Mouse (Mus musculus) CH12.LX (cell line): Measurements from ENCODE around the gene Myo18a. TPM values are rescaled to one million over a fixed set of nuclear protein-coding genes. Genes with fewer than 3 reads are reported as not detected.

Experiments used
- DNase-seq: peaks from one replicate; pipeline ENCODE4 v3.0.0-alpha.2; 2013; ENCODE audit errors: extremely low read depth
- H3K27ac ChIP-seq: 2 replicates; pipeline ENCODE4 v1.5.1; 2012; ENCODE audit warnings: low read depth, mild to moderate bottlenecking, control low read depth, moderate library complexity; ENCODE audit not compliant: insufficient read depth
- H3K27me3 ChIP-seq: replicated peaks from 2 replicates; pipeline ENCODE3; 2012; ENCODE audit warnings: inconsistent platforms
- H3K36me3 ChIP-seq, 2 experiments: replicated peaks in 1 of 2; 2 replicates each; pipeline versions ENCODE3 to v1.6.1; 2012; ENCODE audit warnings: inconsistent platforms in 1 of 2, low read length in 1 of 2, mild to moderate bottlenecking in 1 of 2, mixed read lengths in 1 of 2, moderate library complexity in 1 of 2; ENCODE audit not compliant: control insufficient read depth in 1 of 2, insufficient read depth in 1 of 2
- H3K4me1 ChIP-seq, 2 experiments: 2 replicates each; pipeline ENCODE4 v1.6.1; 2012; ENCODE audit warnings: inconsistent platforms in 1 of 2, moderate library complexity in 1 of 2; ENCODE audit not compliant: insufficient read depth in 2 of 2, control insufficient read depth in 1 of 2
- H3K4me2 ChIP-seq: 2 replicates; pipeline ENCODE4 v1.6.1; 2012; ENCODE audit warnings: low read depth, mild to moderate bottlenecking, control low read depth; ENCODE audit not compliant: poor library complexity, insufficient read depth, severe bottlenecking
- H3K4me3 ChIP-seq, 3 experiments: fragments of 150-350 bp in 1 of 3; sonication (generic) in 1 of 3; replicated peaks in 1 of 3; 2 replicates each; pipeline versions ENCODE3 to v1.5.1; 2011 to 2012; ENCODE audit warnings: low read depth in 2 of 3, low read length in 2 of 3, mild to moderate bottlenecking in 2 of 3, moderate library complexity in 2 of 3, control low read depth in 1 of 3, improper control_type of control experiment in 1 of 3, inconsistent platforms in 1 of 3, mixed read lengths in 1 of 3; ENCODE audit not compliant: poor library complexity in 1 of 3
- H3K79me2 ChIP-seq: replicated peaks from 2 replicates; pipeline ENCODE4 v1.6.1; 2012; ENCODE audit warnings: mild to moderate bottlenecking, moderate library complexity; ENCODE audit not compliant: control insufficient read depth, poor library complexity, insufficient read depth, severe bottlenecking; ENCODE audit errors: extremely low read depth
- H3K9ac ChIP-seq: 2 replicates; pipeline ENCODE4 v1.6.1; 2012; ENCODE audit warnings: low read depth, mild to moderate bottlenecking, control low read depth, moderate library complexity; ENCODE audit not compliant: insufficient read depth
- H3K9me3 ChIP-seq: replicated peaks from 2 replicates; pipeline ENCODE3; 2012; ENCODE audit warnings: low read length, inconsistent platforms, mixed read lengths
- CHD1 ChIP-seq: IDR thresholded peaks from 2 replicates; pipeline ENCODE4 v1.6.1; 2012; ENCODE audit warnings: low read depth, low read length, improper control_type of control experiment, inconsistent platforms
- CTCF ChIP-seq, 2 experiments: IDR thresholded peaks in 1 of 2; conservative IDR thresholded peaks in 1 of 2; 2 replicates each; pipeline ENCODE4 v1.5.1; 2011 to 2012; ENCODE audit warnings: low read depth in 2 of 2, low read length in 2 of 2, improper control_type of control experiment in 1 of 2, inconsistent platforms in 1 of 2, mild to moderate bottlenecking in 1 of 2, moderate library complexity in 1 of 2
- ETS1 ChIP-seq: conservative IDR thresholded peaks from 2 replicates; pipeline ENCODE4 v1.6.1; 2012; ENCODE audit warnings: low read depth, mild to moderate bottlenecking, inconsistent platforms, low read length, improper control_type of control experiment, moderate library complexity
- IRF4 ChIP-seq: IDR thresholded peaks from 2 replicates; pipeline ENCODE4 v1.6.1; 2014; ENCODE audit warnings: low read depth, mild to moderate bottlenecking, inconsistent platforms, low read length, improper control_type of control experiment
- JUN ChIP-seq: IDR thresholded peaks from 2 replicates; pipeline ENCODE4 v1.6.1; 2011; ENCODE audit warnings: low read depth, mild to moderate bottlenecking, low read length, improper control_type of control experiment, moderate library complexity; ENCODE audit not compliant: insufficient read depth
- JUND ChIP-seq: conservative IDR thresholded peaks from 2 replicates; pipeline ENCODE4 v1.6.1; 2011; ENCODE audit warnings: low read depth, low read length, improper control_type of control experiment
- KAT2A ChIP-seq: IDR thresholded peaks from 2 replicates; pipeline ENCODE4 v1.6.1; 2012; ENCODE audit warnings: low read length, improper control_type of control experiment, inconsistent platforms; ENCODE audit not compliant: insufficient replicate concordance
- MAFK ChIP-seq: IDR thresholded peaks from 2 replicates; pipeline ENCODE4 v1.6.1; 2011; ENCODE audit warnings: low read length, improper control_type of control experiment; ENCODE audit not compliant: insufficient replicate concordance
- MAX ChIP-seq: IDR thresholded peaks from 2 replicates; pipeline ENCODE4 v1.6.1; 2011; ENCODE audit warnings: low read length, improper control_type of control experiment
- MEF2A ChIP-seq: IDR thresholded peaks from 2 replicates; pipeline ENCODE4 v1.6.1; 2014; ENCODE audit warnings: low read depth, mild to moderate bottlenecking, inconsistent platforms, low read length, improper control_type of control experiment, borderline replicate concordance
- MYC ChIP-seq: IDR thresholded peaks from 2 replicates; pipeline ENCODE4 v1.6.1; 2011; ENCODE audit warnings: low read depth, mild to moderate bottlenecking, improper control_type of control experiment, low read length
- PAX5 ChIP-seq: IDR thresholded peaks from 2 replicates; pipeline ENCODE4 v1.6.1; 2012; ENCODE audit warnings: low read length, inconsistent platforms, mixed read lengths
- POLR2A ChIP-seq: IDR thresholded peaks from 2 replicates; pipeline ENCODE4 v1.6.1; 2011; ENCODE audit warnings: low read depth, mild to moderate bottlenecking, improper control_type of control experiment, low read length
- POLR2AphosphoS2 ChIP-seq: IDR thresholded peaks from 2 replicates; pipeline ENCODE4 v1.6.1; 2011; ENCODE audit warnings: low read depth, low read length, improper control_type of control experiment
- SIN3A ChIP-seq: IDR thresholded peaks from 2 replicates; pipeline ENCODE4 v1.6.1; 2012; ENCODE audit warnings: low read length, improper control_type of control experiment, inconsistent platforms
- SMC3 ChIP-seq: IDR thresholded peaks from 2 replicates; pipeline ENCODE4 v1.6.1; 2011; ENCODE audit warnings: low read depth, low read length, improper control_type of control experiment
- TBP ChIP-seq: conservative IDR thresholded peaks from 2 replicates; pipeline ENCODE4 v1.6.1; 2011; ENCODE audit warnings: low read depth, low read length, improper control_type of control experiment
- UBTF ChIP-seq: IDR thresholded peaks from 2 replicates; pipeline ENCODE4 v1.6.1; 2012; ENCODE audit warnings: low read depth, mild to moderate bottlenecking, inconsistent platforms, low read length, improper control_type of control experiment, moderate library complexity
- ZC3H11A ChIP-seq: IDR thresholded peaks from 2 replicates; pipeline ENCODE4 v1.6.1; 2012; ENCODE audit warnings: low read depth, mild to moderate bottlenecking, inconsistent platforms, low read length, improper control_type of control experiment
- ZMIZ1 ChIP-seq: IDR thresholded peaks from 2 replicates; pipeline ENCODE4 v1.6.1; 2012; ENCODE audit warnings: low read depth, mild to moderate bottlenecking, inconsistent platforms, low read length, improper control_type of control experiment
- dilution Hi-C: fragments of 300-500 bp; cut with MboI; formaldehyde crosslinking; loops from 2 replicates; pipeline ENCODE4 v1.14.3; 2020; ENCODE audit warnings: low sequenced_read_pairs; ENCODE audit not compliant: extremely low pct_unique_long_range_greater_than_20kb, extremely low pct_ligation_motif_present
- in situ Hi-C: fragments of 300-500 bp; cut with MboI; formaldehyde crosslinking; loops from 3 replicates; pipeline ENCODE4 v1.14.3; 2019; ENCODE audit warnings: low sequenced_read_pairs, low pct_ligation_motif_present, low pct_unique_long_range_greater_than_20kb, mixed read lengths
- polyA plus RNA-seq: library from polyadenylated mRNA; unstranded; fragments of >175 nt; gene quantifications from 2 replicates; pipeline ENCODE4 v1.2.1, GENCODE M21; 2012; ENCODE audit warnings: low read depth; ENCODE audit not compliant: insufficient read length
- total RNA-seq, 2 experiments: library from RNA; depleted of rRNA; stranded (reverse); fragments of 300-350 nt in 1 of 2; fragments of >200 nt in 1 of 2; gene quantifications; 2 replicates each; pipeline ENCODE4 v1.2.3; 2012 to 2014

The Myo18a gene
- total and polyA plus RNA-seq, 3 experiments = 6.3 to 24.8 (median 16.8) TPM

- no peak overlapping the region for H3K4me2 ChIP-seq
- H3K4me1 ChIP-seq = no peaks in the 10 kb centered on the region
- H3K4me3 ChIP-seq = no peak overlapping the region
- DNase-seq = no peak
- dilution Hi-C loops (no loop called here), in situ Hi-C loops (no loop called here)
- H3K9ac ChIP-seq = no peak overlapping the region
- TF ChIP-seq MEF2A (no peak), TBP (no peak), SMC3 (no peak), POLR2A (no peak), MAFK (no peak), ETS1 (no peak), CHD1 (no peak), UBTF (no peak), MAX (no peak), POLR2AphosphoS2 (no peak), CTCF (conservative IDR thresholded peaks at IDR 0.05 in 1 of 2, IDR thresholded peaks at IDR 0.05 in 1 of 2; ENCODE audit: low read depth in 2 of 2, low read length in 2 of 2) (no peak), KAT2A (no peak), ZC3H11A (no peak), SIN3A (no peak)
- no peaks in the 10 kb centered on the region for H3K79me2 ChIP-seq
- peaks cover 36% of the 10 kb centered on the region for H3K27me3 ChIP-seq
- no peaks in the 10 kb centered on the region for H3K36me3 ChIP-seq
- H3K27ac ChIP-seq = no peak overlapping the region
- no peaks in the 10 kb centered on the region for H3K9me3 ChIP-seq
Measured at GRCm38 (mm10) chr11:77909376-77909775, 146.3 kb downstream of the Myo18a start.

GRCm38 (mm10) chr11:77909776-77910175 is 146.7 kb downstream of the Myo18a start:
- TF ChIP-seq TBP (no peak), IRF4 (no peak)
- TF ChIP-seq, all 38 proteins: peak for 0
- H3K4me1 ChIP-seq = no peaks in the 10 kb centered on the region
- H3K27ac ChIP-seq = no peak overlapping the region
- H3K36me3 ChIP-seq = no peaks in the 10 kb centered on the region
- no peak overlapping the region for H3K4me3 ChIP-seq
- H3K9ac ChIP-seq = no peak overlapping the region
- H3K27me3 ChIP-seq = peaks cover 38% of the 10 kb centered on the region
- no peak for DNase-seq
- in situ Hi-C loops (no loop called here), dilution Hi-C loops (no loop called here)
- H3K79me2 ChIP-seq = no peaks in the 10 kb centered on the region
- no peaks in the 10 kb centered on the region for H3K9me3 ChIP-seq
- no peak overlapping the region for H3K4me2 ChIP-seq

GRCm38 (mm10) chr11:77913505-77913904 is 150.5 kb downstream of the Myo18a start:
- Histone ChIP-seq H3K79me2 (no peaks in the 10 kb centered on the region), H3K27me3 (peaks cover 54% of the 10 kb centered on the region), H3K4me1 (no peaks in the 10 kb centered on the region), H3K4me3 (no peak overlapping the region), H3K36me3 (no peaks in the 10 kb centered on the region), H3K9ac (no peak overlapping the region), H3K9me3 (no peaks in the 10 kb centered on the region), H3K27ac (no peak overlapping the region), H3K4me2 (no peak overlapping the region)
- TF ChIP-seq ZC3H11A = no peak
- no peak for TF ChIP-seq KAT2A
- no peak for TF ChIP-seq PAX5
- no peak for TF ChIP-seq SMC3
- TF ChIP-seq JUND = no peak
- TF ChIP-seq MYC = no peak
- TF ChIP-seq JUN = no peak
- no peak for TF ChIP-seq MAFK
- no peak for TF ChIP-seq ZMIZ1
- in situ Hi-C loops = no loop called here
- dilution Hi-C loops = no loop called here
- DNase-seq = no peak
